Mouse (Mus musculus): ENCODE results near the gene Tctn3.
A peak's percentile ranks its signal among the peaks of the same experiment; 100 is the strongest.

Tctn3 gene

GRCm38 (mm10) chr19:40611830-40612506 lies at the start of gene Tctn3, which contains the start of gene Entpd1:
Gene Tctn3 (minus strand): TSS chr19:40612233.
Gene Entpd1 (plus strand): TSS chr19:40612366.
- DNase-seq (ENCODE audit: low read depth in 1 of 2, low spot score in 2 of 2), result peak; percentile 90 to 92

DNA sequence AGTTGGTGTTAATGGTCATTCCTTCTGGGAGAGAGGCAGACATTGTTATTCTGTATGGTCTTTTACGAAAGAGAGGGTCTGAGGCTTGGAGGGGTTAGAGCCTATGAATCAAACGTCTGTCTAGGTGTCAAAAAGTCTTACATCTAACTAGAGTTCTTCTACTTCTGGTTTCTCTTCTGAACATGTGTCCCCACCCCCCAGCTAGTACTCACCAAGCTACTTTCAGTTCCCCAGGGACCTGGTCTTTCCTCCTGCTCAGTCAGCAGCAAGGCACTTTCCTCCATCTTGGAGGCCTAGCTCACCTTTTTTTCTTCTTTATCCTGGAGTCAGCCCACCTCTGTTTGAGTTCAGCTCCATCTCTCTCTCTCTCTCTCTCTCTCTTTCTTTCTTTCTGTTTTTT lies 49.1 kb upstream of the Tctn3 start:
- DNase-seq (ENCODE audit: low read depth in 1 of 2, low spot score in 2 of 2), result peak; percentile 50 to 55

GRCm38 (mm10) chr19:40660510-40660909 lies 48.5 kb upstream of the Tctn3 start:
- DNase-seq (ENCODE audit: low read depth in 1 of 2, low spot score in 2 of 2), result no peak

DNA sequence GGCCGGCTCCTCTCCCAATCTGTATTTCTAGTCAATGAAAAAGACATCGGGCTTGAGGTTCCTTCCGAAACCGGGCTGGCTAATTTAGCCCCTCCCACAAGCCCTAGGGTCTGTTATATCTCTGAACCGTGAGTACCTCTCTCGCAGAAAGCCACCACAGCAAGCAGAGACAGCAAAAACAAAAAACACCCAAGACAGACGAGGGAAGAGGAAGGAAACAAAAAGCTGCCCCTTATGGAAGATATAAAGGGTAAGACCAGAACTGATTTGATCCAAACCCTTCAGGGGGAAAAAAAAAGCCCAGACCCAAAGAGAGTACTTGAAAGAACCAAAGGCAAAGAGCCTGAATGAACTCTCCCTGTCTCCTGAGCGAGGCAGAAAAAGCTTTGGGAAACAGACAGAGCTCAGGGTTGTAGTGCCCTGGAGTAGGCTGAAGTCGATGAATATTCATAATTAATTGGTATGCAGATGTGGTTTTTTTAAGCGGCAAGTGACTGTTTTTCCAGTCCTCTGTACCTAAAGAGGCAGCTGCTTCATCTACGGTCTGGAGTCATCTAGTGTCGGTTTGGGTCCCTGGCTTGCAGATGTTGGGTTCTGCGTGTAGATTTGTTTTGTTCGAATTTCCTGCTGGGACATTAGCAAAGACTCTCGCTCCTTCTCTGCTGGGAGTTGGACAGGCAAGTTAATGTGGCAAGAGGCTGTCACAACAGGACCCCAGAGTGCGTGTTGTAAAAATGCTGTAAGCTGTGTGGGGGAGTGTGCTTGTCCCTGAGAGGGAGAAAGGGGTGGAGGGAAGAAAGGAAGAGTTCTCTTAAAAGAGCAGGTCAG lies 47.8 kb upstream of the Tctn3 start:
- DNase-seq (ENCODE audit: low read depth in 1 of 2, low spot score in 2 of 2), result no peak

DNA sequence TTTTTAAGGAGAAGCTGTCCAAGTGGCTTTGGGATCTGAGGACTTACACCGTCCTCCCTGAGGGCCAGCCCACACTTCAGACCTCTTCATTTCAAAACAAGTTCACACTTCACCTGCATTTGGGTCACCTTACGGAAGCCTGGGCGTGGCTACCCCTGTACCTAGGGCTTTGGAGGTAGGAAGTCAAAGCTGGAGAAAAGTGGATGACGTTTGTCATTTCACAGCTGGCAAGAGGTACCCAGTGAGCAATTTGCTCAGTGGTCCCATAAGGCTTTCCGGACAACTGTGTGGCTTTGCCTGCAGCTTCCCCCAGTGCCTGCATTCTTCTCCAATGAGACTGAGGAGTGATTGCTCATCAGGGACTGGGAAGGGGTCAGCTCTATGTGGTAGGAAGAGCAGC lies 46.9 kb upstream of the Tctn3 start:
- no peak for DNase-seq (ENCODE audit: low read depth in 1 of 2, low spot score in 2 of 2)

DNA sequence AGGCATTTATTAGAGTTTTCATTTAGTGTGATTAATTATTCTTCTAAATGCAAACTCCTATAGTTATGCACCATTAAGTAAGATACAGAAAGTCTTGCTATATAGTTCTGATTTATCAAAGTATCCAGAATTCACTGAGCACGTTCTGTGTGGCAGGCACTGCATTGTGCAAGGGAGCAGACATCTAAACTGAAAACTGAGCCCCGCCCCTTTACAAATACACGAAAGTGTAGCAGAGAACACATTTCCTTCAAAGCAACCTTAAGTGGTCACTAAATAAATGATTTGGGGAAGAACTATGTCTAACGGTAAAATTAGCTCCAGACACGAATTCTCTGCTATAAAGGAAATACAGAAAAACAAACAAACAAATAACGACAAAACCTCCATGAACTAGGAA lies 46.2 kb upstream of the Tctn3 start:
- DNase-seq (ENCODE audit: low read depth in 1 of 2, low spot score in 2 of 2), result no peak

GRCm38 (mm10) chr19:40656207-40656606 lies 44.2 kb upstream of the Tctn3 start:
- DNase-seq (ENCODE audit: low read depth in 1 of 2, low spot score in 2 of 2), result no peak

DNA sequence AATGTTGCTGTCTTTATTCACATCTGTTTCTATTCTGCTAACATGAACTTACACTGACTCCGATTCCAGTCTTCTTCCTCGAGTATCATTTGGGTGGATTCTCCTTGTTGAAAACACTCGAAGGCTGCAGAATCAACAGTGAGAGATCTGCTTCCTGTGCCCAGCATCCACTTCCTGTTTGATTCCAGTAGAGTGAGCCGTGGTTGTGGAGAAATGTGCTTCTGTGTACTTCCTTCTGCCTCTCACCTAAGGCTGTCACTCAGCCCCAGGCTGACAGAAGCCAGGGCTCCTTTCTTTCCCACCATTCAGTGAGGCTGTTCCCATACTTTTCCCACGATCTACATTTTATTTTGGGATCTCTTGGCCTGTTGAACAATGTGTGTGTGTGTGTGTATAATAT lies 38.1 kb upstream of the Tctn3 start:
- no peak for DNase-seq (ENCODE audit: low read depth in 1 of 2, low spot score in 2 of 2)

- no peak for DNase-seq (ENCODE audit: low read depth in 1 of 2, low spot score in 2 of 2)
These were observed 35.5 kb upstream of the Tctn3 start for GRCm38 (mm10) chr19:40647319-40648158.

GRCm38 (mm10) chr19:40646379-40646778 lies 34.3 kb upstream of the Tctn3 start:
- no peak for DNase-seq (ENCODE audit: low read depth in 1 of 2, low spot score in 2 of 2)

DNA sequence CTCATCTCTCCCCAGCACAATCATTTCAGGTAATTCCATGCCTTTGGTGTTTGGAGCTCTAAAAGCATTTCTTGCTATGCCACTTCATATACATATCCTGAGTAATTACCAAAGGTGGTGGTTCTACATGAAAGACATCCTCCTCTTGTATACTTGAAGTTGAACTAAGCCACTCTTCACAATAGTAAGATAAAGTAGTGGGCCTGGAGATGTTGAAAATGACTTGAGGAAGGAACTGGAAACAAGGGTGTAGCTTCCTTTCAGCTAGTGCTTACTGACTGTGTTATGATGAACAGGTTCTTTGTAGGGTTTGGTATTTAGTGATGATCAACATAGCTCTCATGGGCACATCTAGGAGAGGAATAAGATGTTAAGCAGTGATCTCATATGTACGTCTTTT lies 31.8 kb upstream of the Tctn3 start:
- no peak for DNase-seq (ENCODE audit: low read depth in 1 of 2, low spot score in 2 of 2)

DNA sequence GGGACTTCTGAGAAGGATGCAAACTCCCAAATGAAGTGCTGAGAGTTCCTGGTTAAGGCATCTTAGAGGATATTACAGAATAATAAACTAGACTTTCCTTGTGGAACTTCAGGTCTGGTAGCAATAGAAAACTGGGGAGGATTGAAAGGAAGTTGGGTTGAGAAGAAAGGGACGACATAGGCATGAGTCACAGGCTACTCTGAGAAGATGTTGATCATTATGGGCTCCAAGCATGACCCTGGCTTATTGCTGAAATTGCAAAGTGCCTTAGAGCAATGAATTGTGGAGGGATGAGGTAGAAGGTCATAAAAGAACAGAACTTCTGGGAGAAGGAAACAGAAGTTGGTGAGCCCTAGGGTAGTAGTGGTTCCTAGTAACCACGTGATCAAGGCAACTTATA lies 28.8 kb upstream of the Tctn3 start:
- no peak for DNase-seq (ENCODE audit: low read depth in 1 of 2, low spot score in 2 of 2)

- DNase-seq (ENCODE audit: low read depth in 1 of 2, low spot score in 2 of 2), result no peak
These were observed 27.8 kb upstream of the Tctn3 start for GRCm38 (mm10) chr19:40639729-40640304.

DNA sequence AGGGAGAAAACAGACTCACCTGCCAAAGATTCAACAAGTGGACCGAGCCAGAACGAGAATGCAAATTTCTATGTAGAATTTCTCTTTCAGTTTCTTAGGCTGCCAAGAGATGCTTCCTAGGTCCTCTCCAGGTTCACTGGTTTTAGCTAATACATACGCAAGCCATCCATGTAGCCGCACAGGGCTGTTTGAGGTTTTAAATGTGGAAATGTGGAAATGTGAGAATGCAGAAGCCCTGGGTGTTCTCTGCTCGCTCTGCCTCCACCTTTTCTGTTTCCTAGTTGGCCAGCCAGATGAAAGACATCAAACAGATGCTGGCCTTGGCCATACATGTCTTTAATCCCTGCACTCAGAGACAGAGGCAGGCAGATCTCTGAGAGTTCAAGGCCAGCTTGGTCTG lies 26.5 kb upstream of the Tctn3 start:
- DNase-seq (ENCODE audit: low read depth in 1 of 2, low spot score in 2 of 2), result no peak

DNA sequence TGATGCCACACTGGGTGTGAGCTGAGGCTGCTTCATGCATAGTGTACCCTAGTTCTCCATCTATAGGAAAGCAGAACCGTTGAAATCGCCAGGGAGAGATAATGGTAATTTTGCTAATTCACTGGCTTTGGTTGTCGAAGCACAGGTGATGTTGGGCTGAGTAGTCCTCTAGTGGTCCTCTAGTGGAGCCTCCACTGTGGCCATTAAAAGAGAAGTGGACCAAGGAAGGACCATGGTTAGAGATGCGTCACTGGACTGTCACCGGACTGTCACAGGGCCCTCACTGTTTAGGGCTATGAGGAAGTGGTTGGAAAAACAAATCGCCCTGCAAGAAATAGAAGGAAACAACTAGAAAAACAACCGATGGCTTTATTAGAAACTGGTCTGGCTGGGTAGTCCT lies 25.6 kb upstream of the Tctn3 start:
- DNase-seq (ENCODE audit: low read depth in 1 of 2, low spot score in 2 of 2), result peak; percentile 57 to 70

GRCm38 (mm10) chr19:40637091-40637490 lies 25.1 kb upstream of the Tctn3 start:
- DNase-seq (ENCODE audit: low read depth in 1 of 2, low spot score in 2 of 2), result no peak

- no peak for DNase-seq (ENCODE audit: low read depth in 1 of 2, low spot score in 2 of 2)
These were observed 21.1 kb upstream of the Tctn3 start for GRCm38 (mm10) chr19:40633144-40633543.

DNA sequence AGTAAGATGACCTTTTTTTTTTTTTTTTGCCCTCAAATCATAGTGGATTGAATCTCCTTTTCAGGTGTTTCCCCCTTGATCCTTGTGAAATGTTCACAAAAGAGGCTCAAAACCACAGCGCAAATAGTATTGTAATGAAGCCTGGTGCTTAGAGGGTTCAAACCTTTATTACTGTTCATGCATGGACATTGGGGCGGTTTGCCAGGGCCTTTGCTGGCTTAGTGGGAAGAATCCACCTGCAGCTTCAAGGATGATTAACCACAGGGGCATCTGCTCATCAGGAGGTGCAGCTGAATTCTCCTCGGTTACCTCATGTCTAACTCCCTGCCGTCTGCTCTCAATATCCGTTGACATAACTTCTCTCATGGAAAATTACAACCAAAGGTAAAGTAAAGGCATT lies 20.6 kb upstream of the Tctn3 start:
- DNase-seq (ENCODE audit: low read depth in 1 of 2, low spot score in 2 of 2), result no peak

- no peak for DNase-seq (ENCODE audit: low read depth in 1 of 2, low spot score in 2 of 2)
These were observed 20.2 kb upstream of the Tctn3 start for GRCm38 (mm10) chr19:40632193-40632592.

- DNase-seq (ENCODE audit: low read depth in 1 of 2, low spot score in 2 of 2), result peak in 1 of 2 experiments; percentile 46
These were observed 18.6 kb upstream of the Tctn3 start for GRCm38 (mm10) chr19:40630606-40631005.

DNA sequence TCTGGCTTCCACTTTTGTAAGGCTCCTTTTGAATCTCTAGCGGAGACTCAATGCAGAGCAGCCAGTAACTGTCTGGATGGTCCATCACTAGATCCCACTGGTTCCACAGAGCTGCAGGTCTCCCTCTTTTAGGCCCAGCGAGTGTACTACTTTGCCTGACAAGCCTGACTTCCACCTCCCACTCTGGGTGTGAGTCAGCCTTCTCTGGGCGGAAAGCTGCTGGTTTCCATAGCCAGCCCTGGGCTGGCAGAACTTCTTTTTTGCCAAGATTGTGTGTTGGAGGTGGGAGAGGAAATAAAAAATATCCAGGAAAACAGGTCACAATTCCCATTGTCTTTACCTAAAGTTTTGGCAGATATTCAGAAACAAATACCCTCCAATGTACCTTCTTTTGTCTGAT lies 18.1 kb upstream of the Tctn3 start:
- DNase-seq (ENCODE audit: low read depth in 1 of 2, low spot score in 2 of 2), result no peak

Measured in monocyte, adult 2 months (primary cell).